Mouse (Mus musculus): ENCODE results near the gene Fam20c.

- TF ChIP-seq CTCF (IDR thresholded peaks at IDR 0.05; ENCODE audit: insufficient read depth, low read depth, low read length) = no peak
- no peak for TF ChIP-seq POLR2A (IDR thresholded peaks at IDR 0.05; ENCODE audit: insufficient read depth, low read depth, low read length)
These were observed 390 bp upstream of the Fam20c start for GRCm38 (mm10) chr5:138753946-138754302.

All from olfactory bulb, adult 2 months (tissue).